Mouse (Mus musculus) brain, embryonic 14.5 days (tissue): Measurements from ENCODE around the gene Ppil6.

Experiments
- CTCF ChIP-seq: fragments of 200-500 bp; IDR thresholded peaks from 2 replicates; pipeline ENCODE4 v1.5.1; 2012; ENCODE audit warnings: inconsistent platforms, mild to moderate bottlenecking, moderate library complexity, borderline replicate concordance; ENCODE audit not compliant: insufficient read depth, insufficient read length; ENCODE audit errors: extremely low read depth
- POLR2A ChIP-seq: fragments of 200-500 bp; IDR thresholded peaks from 2 replicates; pipeline ENCODE4 v1.6.1; 2012; ENCODE audit warnings: mild to moderate bottlenecking, inconsistent platforms, borderline replicate concordance; ENCODE audit not compliant: poor library complexity, insufficient read depth, insufficient read length, severe bottlenecking; ENCODE audit errors: extremely low read depth

GRCm38 (mm10) chr10:41514921-41515320 is 24.7 kb downstream of the Ppil6 start:
- TF ChIP-seq POLR2A (no peak), CTCF (no peak)
